Mouse (Mus musculus) myocyte (in vitro differentiated cells): ENCODE measurements around the gene Add3. TPM values are rescaled to one million over a fixed set of nuclear protein-coding genes. Genes with fewer than 3 reads are reported as not detected.
"Not testable (repeated sequence)": the region's sequence is repeated elsewhere in the genome, so short reads cannot be mapped to it uniquely, and the experiment has no call there.

Source experiments
- H3K27me3 ChIP-seq: one replicate; pipeline ENCODE4 v1.6.1; 2011; ENCODE audit not compliant: control insufficient read depth, insufficient read depth, insufficient read length
- H3K36me3 ChIP-seq: one replicate; pipeline ENCODE4 v1.6.1; 2011; ENCODE audit not compliant: control insufficient read depth, insufficient read depth
- H3K4me2 ChIP-seq: one replicate; pipeline ENCODE4 v1.6.1; 2011; ENCODE audit warnings: low read depth, control low read depth
- H3K4me3 ChIP-seq: one replicate; pipeline ENCODE4 v1.5.1; 2011; ENCODE audit warnings: mild to moderate bottlenecking, control low read depth, moderate library complexity
- H3K79me2 ChIP-seq: one replicate; pipeline ENCODE4 v1.6.1; 2011; ENCODE audit not compliant: control insufficient read depth, insufficient read depth
- H3ac ChIP-seq: one replicate; pipeline ENCODE4 v1.6.1; 2011; ENCODE audit not compliant: control insufficient read depth, insufficient read length
- CEBPB ChIP-seq: IDR thresholded peaks from 2 replicates; pipeline ENCODE4 v1.6.1; 2011; ENCODE audit warnings: mild to moderate bottlenecking, moderate library complexity; ENCODE audit not compliant: poor library complexity, insufficient read depth, severe bottlenecking
- E2F4 ChIP-seq: IDR thresholded peaks from one replicate; pipeline ENCODE4 v1.6.1; 2011; ENCODE audit warnings: mild to moderate bottlenecking, control low read depth, moderate library complexity; ENCODE audit not compliant: insufficient read depth
- MAX ChIP-seq: IDR thresholded peaks from one replicate; pipeline ENCODE4 v1.6.1; 2011; ENCODE audit warnings: low read depth, mild to moderate bottlenecking, control low read depth
- MYOD1 ChIP-seq, 3 experiments: IDR thresholded peaks; one replicate each; pipeline ENCODE4 v1.6.1; 2011; ENCODE audit warnings: control low read depth in 2 of 3, low read depth in 2 of 3, mild to moderate bottlenecking in 2 of 3, moderate library complexity in 1 of 3; ENCODE audit not compliant: insufficient read length in 2 of 3, control insufficient read depth in 1 of 3
- MYOG ChIP-seq, 3 experiments: IDR thresholded peaks; one replicate each; pipeline ENCODE4 v1.6.1; 2011; ENCODE audit warnings: control low read depth in 2 of 3, low read depth in 2 of 3, mild to moderate bottlenecking in 2 of 3; ENCODE audit not compliant: insufficient read length in 2 of 3, control insufficient read depth in 1 of 3, insufficient read depth in 1 of 3
- POLR2A ChIP-seq: IDR thresholded peaks from one replicate; pipeline ENCODE4 v1.6.1; 2011; ENCODE audit warnings: low read depth, mild to moderate bottlenecking, control low read depth, moderate library complexity; ENCODE audit not compliant: insufficient read length
- POLR2AphosphoS2 ChIP-seq: IDR thresholded peaks from one replicate; pipeline ENCODE4 v1.6.1; 2011; ENCODE audit warnings: low read depth, control low read depth; ENCODE audit not compliant: insufficient read length
- REST ChIP-seq: IDR thresholded peaks from one replicate; pipeline ENCODE4 v1.6.1; 2011; ENCODE audit warnings: mild to moderate bottlenecking, control low read depth, moderate library complexity; ENCODE audit not compliant: insufficient read depth, insufficient read length
- SRF ChIP-seq: IDR thresholded peaks from one replicate; pipeline ENCODE4 v1.6.1; 2011; ENCODE audit warnings: low read depth; ENCODE audit not compliant: control insufficient read depth, insufficient read length
- TCF12 ChIP-seq: IDR thresholded peaks from one replicate; pipeline ENCODE4 v1.6.1; 2011; ENCODE audit warnings: mild to moderate bottlenecking, control low read depth; ENCODE audit not compliant: poor library complexity, insufficient read depth, severe bottlenecking
- TCF3 ChIP-seq: IDR thresholded peaks from one replicate; pipeline ENCODE4 v1.6.1; 2011; ENCODE audit warnings: low read depth, control low read depth; ENCODE audit not compliant: insufficient read length
- USF1 ChIP-seq: IDR thresholded peaks from one replicate; pipeline ENCODE4 v1.6.1; 2011; ENCODE audit warnings: low read depth, mild to moderate bottlenecking, control low read depth, moderate library complexity
- polyA plus RNA-seq: library from polyadenylated mRNA; unstranded; fragments of >200 nt; fragmentation: generic; extraction: Trizol; gene quantifications from one replicate; pipeline ENCODE4 v1.2.1, GENCODE M21; 2012; ENCODE audit warnings: missing spikeins

The Add3 gene
- polyA plus RNA-seq, 1 experiment, result 8.3 TPM

DNA sequence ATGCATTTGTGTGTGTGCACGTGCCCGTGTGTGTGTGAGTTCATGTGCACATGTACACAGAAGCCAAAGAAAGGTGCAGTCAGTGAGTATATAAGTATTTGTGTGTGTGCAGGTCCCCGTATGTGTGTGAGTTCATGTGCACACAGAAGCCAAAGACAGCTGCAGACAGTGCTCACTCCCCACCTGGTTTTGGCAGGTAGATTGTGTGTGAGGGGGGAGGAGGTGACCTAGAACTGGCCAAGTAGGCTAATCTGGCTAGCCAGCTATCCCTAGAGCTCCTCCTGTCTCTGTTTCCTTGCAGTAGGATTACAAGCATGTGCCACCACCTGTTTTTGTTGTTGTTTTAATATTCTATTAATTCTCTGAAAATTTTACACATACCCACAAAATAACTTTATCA, 80.9 kb downstream of the Add3 start:
- H3K4me2 ChIP-seq, result no peak overlapping the region
- H3ac ChIP-seq, result no peak overlapping the region
- no peaks in the 10 kb centered on the region for H3K79me2 ChIP-seq
- no peak for TF ChIP-seq POLR2AphosphoS2
- no peak for TF ChIP-seq TCF12
- no peak for TF ChIP-seq REST
- TF ChIP-seq MAX, result no peak
- no peak for TF ChIP-seq MYOG (IDR thresholded peaks at IDR 0.05; ENCODE audit: control insufficient read depth in 1 of 3, insufficient read depth in 1 of 3, insufficient read length in 2 of 3, low read depth in 2 of 3)
- TF ChIP-seq SRF, result no peak
- no peak for TF ChIP-seq CEBPB
- no peak for TF ChIP-seq MYOD1 (IDR thresholded peaks at IDR 0.05; ENCODE audit: control insufficient read depth in 1 of 3, insufficient read length in 2 of 3, low read depth in 2 of 3)
- no peak for TF ChIP-seq USF1
- TF ChIP-seq E2F4, result no peak
- TF ChIP-seq POLR2A, result no peak
- TF ChIP-seq TCF3, result no peak
- no peaks in the 10 kb centered on the region for H3K27me3 ChIP-seq
- H3K36me3 ChIP-seq, result no peaks in the 10 kb centered on the region
- H3K4me3 ChIP-seq, result no peak overlapping the region

DNA sequence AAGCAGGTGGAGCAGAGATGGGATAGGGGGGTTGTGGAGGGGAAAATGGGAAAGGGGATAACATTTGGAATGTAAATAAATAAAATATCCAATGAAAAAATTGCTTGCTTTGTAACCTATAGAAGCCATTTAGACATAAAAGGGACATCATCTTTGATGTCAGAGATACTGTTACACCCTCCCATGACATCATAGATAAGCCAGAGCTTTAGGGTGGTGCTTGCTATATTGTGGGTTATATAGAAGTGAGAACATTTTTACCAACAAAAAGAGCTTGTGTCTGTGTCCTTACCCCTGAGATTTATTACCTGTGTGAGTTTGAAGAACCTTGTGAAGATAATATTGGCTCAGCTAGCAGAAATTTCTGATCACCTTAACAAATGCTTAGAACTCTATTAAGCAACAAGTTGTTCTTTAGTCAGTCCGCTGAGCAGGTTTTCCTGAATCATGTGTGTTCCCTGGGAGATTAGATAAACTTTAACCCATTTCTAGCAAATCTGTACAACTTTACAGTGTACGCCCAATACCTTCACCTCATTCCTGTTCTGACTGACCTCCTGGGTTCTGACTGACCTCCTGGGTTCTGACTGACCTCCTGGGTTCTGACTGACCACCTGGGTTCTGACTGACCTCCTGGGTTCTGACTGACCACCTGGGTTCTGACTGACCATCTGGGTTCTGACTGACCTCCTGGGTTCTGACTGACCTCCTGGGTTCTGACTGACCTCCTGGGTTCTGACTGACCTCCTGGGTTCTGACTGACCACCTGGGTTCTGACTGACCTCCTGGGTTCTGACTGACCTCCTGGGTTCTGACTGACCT, 85.2 kb downstream of the Add3 start:
- not testable (repeated sequence) for H3K4me3 ChIP-seq, H3K4me2 ChIP-seq, H3K36me3 ChIP-seq, H3K79me2 ChIP-seq, H3ac ChIP-seq, H3K27me3 ChIP-seq

DNA sequence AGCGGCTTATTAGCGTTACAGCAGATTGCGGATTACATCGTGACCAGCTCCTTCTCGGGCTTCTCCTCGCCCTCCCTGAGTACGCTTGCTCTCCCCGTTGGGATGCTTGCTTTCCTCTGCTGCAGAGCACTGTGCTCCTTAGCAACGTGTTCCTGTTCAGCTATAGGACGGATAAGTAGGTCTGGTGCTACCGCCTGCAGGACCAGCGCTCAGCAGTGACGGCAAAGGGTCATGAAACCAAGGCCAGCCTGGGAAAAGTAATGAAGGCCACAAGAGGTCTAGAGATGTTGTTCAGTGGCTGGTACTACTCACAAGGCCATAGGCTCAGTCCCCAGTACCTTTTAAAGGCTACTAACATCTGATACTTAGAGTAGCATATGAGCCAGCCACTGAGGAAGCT, 86.4 kb downstream of the Add3 start:
- no peaks in the 10 kb centered on the region for H3K79me2 ChIP-seq
- no peaks in the 10 kb centered on the region for H3K27me3 ChIP-seq
- TF ChIP-seq REST, result no peak
- TF ChIP-seq MYOG (IDR thresholded peaks at IDR 0.05; ENCODE audit: control insufficient read depth in 1 of 3, insufficient read depth in 1 of 3, insufficient read length in 2 of 3, low read depth in 2 of 3), result no peak
- no peak for TF ChIP-seq TCF3
- TF ChIP-seq SRF, result no peak
- TF ChIP-seq E2F4, result no peak
- no peak for TF ChIP-seq CEBPB
- TF ChIP-seq POLR2AphosphoS2, result no peak
- no peak for TF ChIP-seq TCF12
- no peak for TF ChIP-seq USF1
- no peak for TF ChIP-seq POLR2A
- TF ChIP-seq MAX, result no peak
- TF ChIP-seq MYOD1 (IDR thresholded peaks at IDR 0.05; ENCODE audit: control insufficient read depth in 1 of 3, insufficient read length in 2 of 3, low read depth in 2 of 3), result no peak
- no peak overlapping the region for H3ac ChIP-seq
- no peak overlapping the region for H3K4me2 ChIP-seq
- no peak overlapping the region for H3K4me3 ChIP-seq
- no peaks in the 10 kb centered on the region for H3K36me3 ChIP-seq

GRCm38 (mm10) chr19:53228064-53228794, 88.0 kb downstream of the Add3 start:
- no peak overlapping the region for H3ac ChIP-seq
- no peaks in the 10 kb centered on the region for H3K27me3 ChIP-seq
- no peak for TF ChIP-seq POLR2A
- no peak for TF ChIP-seq MYOD1 (IDR thresholded peaks at IDR 0.05; ENCODE audit: control insufficient read depth in 1 of 3, insufficient read length in 2 of 3, low read depth in 2 of 3)
- no peak for TF ChIP-seq SRF
- no peak for TF ChIP-seq MYOG (IDR thresholded peaks at IDR 0.05; ENCODE audit: control insufficient read depth in 1 of 3, insufficient read depth in 1 of 3, insufficient read length in 2 of 3, low read depth in 2 of 3)
- TF ChIP-seq E2F4, result no peak
- TF ChIP-seq REST, result no peak
- H3K4me3 ChIP-seq, result no peak overlapping the region
- H3K36me3 ChIP-seq, result no peaks in the 10 kb centered on the region
- H3K4me2 ChIP-seq, result no peak overlapping the region
- no peaks in the 10 kb centered on the region for H3K79me2 ChIP-seq
